Mouse (Mus musculus) kidney, adult 2 months (tissue): ENCODE data around the gene Ptprm.

Source experiments
- CTCF ChIP-seq: fragments of 200-500 bp; conservative IDR thresholded peaks from 2 replicates; pipeline ENCODE4 v1.5.1; 2011; ENCODE audit warnings: low read depth, mild to moderate bottlenecking, control low read depth, low read length, moderate library complexity, mixed read lengths; ENCODE audit not compliant: insufficient read depth, insufficient read length
- POLR2A ChIP-seq: fragments of 200-500 bp; IDR thresholded peaks from one replicate; pipeline ENCODE4 v1.6.1; 2011; ENCODE audit warnings: low read depth, low read length, control low read depth

GRCm38 (mm10) chr17:67355251-67355650 lies 994 bp upstream of the Ptprm start:
- TF ChIP-seq CTCF (no peak), POLR2A (no peak)
